Mouse (Mus musculus): ENCODE data around the gene Myo9a. TPM values are rescaled to one million over a fixed set of nuclear protein-coding genes. Genes with fewer than 3 reads are reported as not detected.

Myo9a gene
- total RNA-seq, 2 experiments from 2014 or later: 61.0 to 65.7 TPM

Other genes starting within 250 kb of the Myo9a start
- 10 to 100 TPM; 32.6 to 39.1 TPM for gene Hexa, start 211.4 kb upstream of the Myo9a start, total RNA-seq (2021)
- 1 to 10 TPM; 2.4 to 2.7 TPM for gene Tmem202, start 211.0 kb upstream of the Myo9a start, total RNA-seq (2021)
- gene Celf6, start 173.0 kb upstream of the Myo9a start, total RNA-seq (2021): 10 to 100 TPM; 26.7 to 33.8 TPM
- gene Parp6, start 133.6 kb upstream of the Myo9a start, total RNA-seq (2021): 100 to 1,000 TPM; 155 to 171 TPM
- 100 to 1,000 TPM; 944 to 962 TPM for gene Pkm, start 94.5 kb upstream of the Myo9a start, total RNA-seq (2021)
- 1 to 10 TPM; 6.9 to 7.4 TPM for gene Gramd2, start 70.8 kb upstream of the Myo9a start, total RNA-seq (2021)
- 1 to 10 TPM; 6.3 to 8.7 TPM for gene Senp8, start 186 bp upstream of the Myo9a start, total RNA-seq (2021)
- not detected for gene Nr2e3, start 209.8 kb downstream of the Myo9a start, total RNA-seq (2021)